Mouse (Mus musculus): Measurements from ENCODE around the gene Tpst1. TPM values are rescaled to one million over a fixed set of nuclear protein-coding genes. Genes with fewer than 3 reads are reported as not detected.
A peak's percentile ranks its signal among the peaks of the same experiment; 100 is the strongest.

Gene Tpst1
- polyA plus RNA-seq, 1 experiment from 2014 or later = 68.4 TPM

DNA sequence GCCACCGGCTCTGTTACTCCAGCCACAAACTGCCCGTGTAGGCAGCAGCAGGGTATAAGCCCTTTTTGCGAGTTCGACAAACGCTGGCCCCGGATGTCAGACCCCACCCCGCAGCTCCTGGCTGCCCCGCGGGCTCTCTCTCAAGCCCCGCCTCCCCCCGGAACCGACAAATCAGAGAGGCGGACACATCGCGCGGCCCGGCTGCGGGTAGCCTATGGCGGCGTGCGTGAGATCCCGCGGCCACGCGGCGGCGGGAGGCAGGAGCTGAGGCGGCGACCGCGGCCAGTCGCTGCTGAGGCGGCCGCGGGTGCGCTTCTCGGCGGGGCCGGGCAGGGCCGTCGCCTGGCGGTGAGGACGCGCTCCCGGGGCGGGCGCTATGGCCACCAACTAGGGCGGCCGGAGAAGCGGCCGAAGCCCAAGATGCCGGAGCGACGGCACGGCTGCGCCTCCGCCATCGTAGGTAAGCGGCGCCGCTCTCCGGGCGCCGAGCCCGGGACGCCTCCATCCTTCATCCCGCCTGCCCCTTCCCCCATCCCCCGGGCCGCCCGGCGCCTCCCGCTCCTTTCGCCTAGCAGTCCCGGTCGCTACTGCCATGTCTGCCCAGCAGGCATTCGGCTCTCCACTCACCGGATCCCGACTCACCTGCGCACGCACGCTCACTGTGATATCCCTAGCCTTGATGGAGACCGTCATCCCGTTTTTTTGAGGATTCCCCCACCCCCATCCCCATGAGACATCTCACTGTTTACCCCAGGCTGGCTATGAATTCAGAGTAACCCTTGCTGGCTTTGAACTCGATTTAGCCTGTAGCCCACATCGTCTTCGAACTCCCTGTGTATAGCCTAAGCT, 6.3 kb downstream of the Tpst1 start:
- Histone ChIP-seq H3K4me2 (ENCODE audit: low read length) (peak overlapping the region; percentile 59), H3K27me3 (replicated peaks; ENCODE audit: control insufficient read depth, insufficient read depth, low read length) (no peaks in the 10 kb centered on the region), H3K4me1 (replicated peaks; ENCODE audit: control insufficient read depth, insufficient read depth, low read length) (no peaks in the 10 kb centered on the region; the same call in 1 of the 2 replicates), H3K27ac (ENCODE audit: low read depth) (peak overlapping the region; percentile 75), H3K9me3 (ENCODE audit: control insufficient read depth, low read length) (peaks cover 4% of the 10 kb centered on the region; the same call in 1 of the 2 replicates), H3K4me3 (ENCODE audit: low read depth, low read length) (peak overlapping the region; percentile 67), H3K36me3 (ENCODE audit: control insufficient read depth, insufficient read depth, low read length) (no peaks in the 10 kb centered on the region), H3K9ac (ENCODE audit: low read length) (peak overlapping the region; percentile 89)
- peak; percentile 98 for DNase-seq (ENCODE audit: low spot score)
- WGBS = 1% methylated on average over 70 of the region's 86 CpGs
- ATAC-seq (replicated peaks; ENCODE audit: low FRiP score, low TSS enrichment, low read depth) = peak; percentile 95

DNA sequence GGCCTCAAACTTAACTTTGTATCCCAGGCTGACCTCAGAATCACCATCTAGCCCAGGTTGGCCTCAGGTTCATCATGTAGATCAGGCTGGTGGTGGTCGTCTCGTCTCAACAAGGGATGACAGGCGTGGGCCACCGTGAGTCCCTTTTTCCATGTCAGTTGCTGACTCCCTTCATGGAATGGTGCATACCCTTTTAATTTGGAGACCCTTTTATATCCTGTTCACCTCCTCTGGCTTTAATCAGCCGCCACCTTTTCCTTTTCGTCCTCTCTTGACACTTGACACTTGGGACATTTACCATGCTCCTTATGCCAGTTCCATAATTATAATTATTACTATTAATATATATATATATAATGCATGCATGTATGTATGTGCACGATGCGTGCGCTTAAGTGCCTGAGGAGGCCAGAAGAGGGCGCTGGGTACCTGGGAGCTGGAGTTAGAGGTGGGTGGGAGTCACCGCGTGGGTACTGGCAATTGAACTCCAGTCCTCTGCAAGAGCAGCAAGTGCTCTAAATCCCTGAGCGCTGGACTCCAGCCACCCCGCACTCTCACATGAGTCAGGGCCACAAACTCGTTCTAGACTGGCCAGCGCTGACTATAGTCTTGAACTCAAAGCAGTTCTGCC, 7.0 kb downstream of the Tpst1 start:
- WGBS = 76% methylated on average over 16 of the region's 16 CpGs
- Histone ChIP-seq H3K4me1 (replicated peaks; ENCODE audit: control insufficient read depth, insufficient read depth, low read length) (no peaks in the 10 kb centered on the region; the same call in 1 of the 2 replicates), H3K9me3 (ENCODE audit: control insufficient read depth, low read length) (peaks cover 4% of the 10 kb centered on the region; the same call in 1 of the 2 replicates), H3K27ac (ENCODE audit: low read depth) (no peak overlapping the region), H3K4me2 (ENCODE audit: low read length) (peak overlapping the region; percentile 59), H3K9ac (ENCODE audit: low read length) (peak overlapping the region; percentile 89), H3K4me3 (ENCODE audit: low read depth, low read length) (peak overlapping the region; percentile 67), H3K36me3 (ENCODE audit: control insufficient read depth, insufficient read depth, low read length) (no peaks in the 10 kb centered on the region), H3K27me3 (replicated peaks; ENCODE audit: control insufficient read depth, insufficient read depth, low read length) (no peaks in the 10 kb centered on the region)
- 0 out of 2 replicates have a peak, but pooled peaks have one; percentile 4 for ATAC-seq (replicated peaks; ENCODE audit: low FRiP score, low TSS enrichment, low read depth)
- no peak for DNase-seq (ENCODE audit: low spot score)

DNA sequence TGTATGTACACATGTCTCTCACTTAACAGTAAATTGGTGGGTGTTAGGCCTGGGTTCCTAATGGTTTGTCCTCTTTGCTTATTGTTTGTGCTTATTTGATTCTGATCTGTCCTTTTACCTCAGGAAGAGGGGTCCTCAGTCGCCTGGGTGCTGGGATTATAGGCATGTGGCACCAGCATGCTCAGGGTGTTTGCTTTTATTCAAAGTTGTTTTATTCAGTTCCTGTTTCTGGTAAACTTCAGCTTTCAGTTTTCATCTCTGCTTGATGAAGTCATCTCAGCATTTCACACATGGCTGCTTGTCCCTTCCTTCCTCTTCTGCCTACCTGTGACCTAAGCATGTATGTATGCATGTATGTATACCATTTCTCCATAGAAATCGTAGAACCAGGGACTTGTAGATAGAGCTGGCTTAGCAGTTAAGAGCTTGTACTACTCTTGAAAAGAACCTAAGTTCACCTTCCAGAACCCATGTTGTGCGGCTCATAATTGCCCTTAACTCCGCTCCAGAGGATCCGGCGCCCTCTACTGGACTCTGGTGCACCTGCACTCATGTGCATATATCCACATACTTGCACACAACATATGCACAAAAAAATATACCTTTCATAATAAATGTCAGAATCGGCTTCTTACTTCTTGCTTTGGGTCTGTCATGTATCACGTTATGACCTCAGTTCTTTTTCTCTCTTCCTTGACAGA, 8.2 kb downstream of the Tpst1 start:
- Histone ChIP-seq H3K9ac (ENCODE audit: low read length) (no peak overlapping the region), H3K4me1 (replicated peaks; ENCODE audit: control insufficient read depth, insufficient read depth, low read length) (no peaks in the 10 kb centered on the region; the same call in 1 of the 2 replicates), H3K27ac (ENCODE audit: low read depth) (no peak overlapping the region), H3K36me3 (ENCODE audit: control insufficient read depth, insufficient read depth, low read length) (no peaks in the 10 kb centered on the region), H3K4me3 (ENCODE audit: low read depth, low read length) (no peak overlapping the region), H3K4me2 (ENCODE audit: low read length) (no peak overlapping the region), H3K9me3 (ENCODE audit: control insufficient read depth, low read length) (peaks cover 4% of the 10 kb centered on the region; the same call in 1 of the 2 replicates), H3K27me3 (replicated peaks; ENCODE audit: control insufficient read depth, insufficient read depth, low read length) (no peaks in the 10 kb centered on the region)
- ATAC-seq (replicated peaks; ENCODE audit: low FRiP score, low TSS enrichment, low read depth) (no peak), DNase-seq (ENCODE audit: low spot score) (no peak)
- WGBS = 98% methylated on average over 8 of the region's 8 CpGs

DNA sequence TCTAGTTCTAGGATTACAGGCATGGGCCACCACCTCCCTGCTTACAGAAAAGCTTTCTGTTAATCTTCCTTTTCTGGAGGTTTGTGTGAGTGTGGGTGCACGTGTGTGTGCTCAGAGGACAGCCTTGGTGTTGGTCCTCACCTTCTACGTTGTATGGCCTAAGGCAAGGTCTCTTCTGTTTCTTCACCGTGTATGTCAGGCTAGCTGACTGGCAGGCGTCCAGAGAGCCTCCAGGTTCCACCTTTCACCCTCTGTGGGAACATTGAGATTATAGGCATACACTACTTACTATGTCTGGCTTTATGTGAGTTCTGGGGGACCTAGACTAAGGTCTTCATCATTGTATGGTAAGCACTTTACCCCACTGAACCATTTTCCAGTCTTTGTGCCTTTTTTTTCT, 9.3 kb downstream of the Tpst1 start:
- Histone ChIP-seq H3K27ac (ENCODE audit: low read depth) (no peak overlapping the region), H3K4me2 (ENCODE audit: low read length) (no peak overlapping the region), H3K27me3 (replicated peaks; ENCODE audit: control insufficient read depth, insufficient read depth, low read length) (no peaks in the 10 kb centered on the region), H3K9ac (ENCODE audit: low read length) (no peak overlapping the region), H3K9me3 (ENCODE audit: control insufficient read depth, low read length) (peaks cover 4% of the 10 kb centered on the region; the same call in 1 of the 2 replicates), H3K4me1 (replicated peaks; ENCODE audit: control insufficient read depth, insufficient read depth, low read length) (no peaks in the 10 kb centered on the region; the same call in 1 of the 2 replicates), H3K36me3 (ENCODE audit: control insufficient read depth, insufficient read depth, low read length) (no peaks in the 10 kb centered on the region), H3K4me3 (ENCODE audit: low read depth, low read length) (no peak overlapping the region)
- ATAC-seq (replicated peaks; ENCODE audit: low FRiP score, low TSS enrichment, low read depth) (no peak), DNase-seq (ENCODE audit: low spot score) (no peak)
- 87% methylated on average over 4 of the region's 4 CpGs for WGBS

DNA sequence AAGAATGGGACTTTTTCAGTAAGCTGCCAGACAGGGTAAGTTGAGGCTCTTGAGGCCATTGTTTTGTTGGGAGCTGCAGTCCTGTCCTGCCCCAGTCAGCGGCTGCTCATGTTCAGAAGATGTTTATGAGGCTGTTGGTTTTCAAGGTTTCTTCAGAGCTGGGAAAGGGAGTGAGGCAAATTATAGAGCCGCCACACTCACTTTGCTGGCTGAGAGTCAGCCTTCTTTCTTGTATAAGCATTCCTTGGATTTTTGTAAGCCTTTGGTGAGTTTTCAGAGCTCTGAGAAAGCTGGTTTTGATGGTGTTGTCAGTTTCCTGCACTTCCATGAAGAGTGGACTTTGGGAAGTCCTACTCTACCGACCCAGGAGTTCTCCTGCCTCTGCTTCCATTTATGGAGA, 11.1 kb downstream of the Tpst1 start:
- 81% methylated on average over 3 of the region's 3 CpGs for WGBS
- peaks cover 4% of the 10 kb centered on the region; the same call in 1 of the 2 replicates for H3K9me3 ChIP-seq (ENCODE audit: control insufficient read depth, low read length)
- H3K36me3 ChIP-seq (ENCODE audit: control insufficient read depth, insufficient read depth, low read length) = no peaks in the 10 kb centered on the region
- DNase-seq (ENCODE audit: low spot score) (no peak), ATAC-seq (replicated peaks; ENCODE audit: low FRiP score, low TSS enrichment, low read depth) (no peak)
- no peak overlapping the region for H3K4me2 ChIP-seq (ENCODE audit: low read length)
- no peak overlapping the region for H3K27ac ChIP-seq (ENCODE audit: low read depth)
- H3K4me3 ChIP-seq (ENCODE audit: low read depth, low read length) = no peak overlapping the region
- H3K9ac ChIP-seq (ENCODE audit: low read length) = no peak overlapping the region
- no peaks in the 10 kb centered on the region for H3K27me3 ChIP-seq (replicated peaks; ENCODE audit: control insufficient read depth, insufficient read depth, low read length)
- H3K4me1 ChIP-seq (replicated peaks; ENCODE audit: control insufficient read depth, insufficient read depth, low read length) = no peaks in the 10 kb centered on the region; the same call in 1 of the 2 replicates

DNA sequence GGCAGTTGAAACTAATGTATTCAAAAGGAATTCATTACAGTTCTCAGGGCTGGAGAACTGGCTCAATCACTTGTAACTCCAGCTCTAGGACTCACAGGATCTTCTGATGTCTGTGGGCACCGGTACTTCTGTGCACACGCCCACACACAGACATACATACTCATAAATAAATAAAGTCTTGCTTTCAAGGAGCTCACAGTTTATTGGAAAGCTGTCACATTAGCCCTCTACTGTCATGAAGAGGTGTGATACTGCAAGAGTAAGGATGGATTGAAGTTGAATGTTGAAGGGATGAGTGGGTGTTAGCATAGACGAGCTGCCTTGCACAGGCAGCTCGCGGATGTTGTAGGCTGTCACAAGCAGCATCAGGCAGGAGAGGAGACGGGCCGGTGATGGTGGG, 14.9 kb downstream of the Tpst1 start:
- no peak overlapping the region for H3K27ac ChIP-seq (ENCODE audit: low read depth)
- 88% methylated on average over 7 of the region's 7 CpGs for WGBS
- ATAC-seq (replicated peaks; ENCODE audit: low FRiP score, low TSS enrichment, low read depth) = no peak
- no peak for DNase-seq (ENCODE audit: low spot score)
- no peak overlapping the region for H3K4me3 ChIP-seq (ENCODE audit: low read depth, low read length)
- H3K36me3 ChIP-seq (ENCODE audit: control insufficient read depth, insufficient read depth, low read length) = peaks cover 4% of the 10 kb centered on the region; the same call in 1 of the 2 replicates
- H3K27me3 ChIP-seq (replicated peaks; ENCODE audit: control insufficient read depth, insufficient read depth, low read length) = no peaks in the 10 kb centered on the region
- no peaks in the 10 kb centered on the region for H3K4me1 ChIP-seq (replicated peaks; ENCODE audit: control insufficient read depth, insufficient read depth, low read length)
- no peak overlapping the region for H3K9ac ChIP-seq (ENCODE audit: low read length)
- no peak overlapping the region for H3K4me2 ChIP-seq (ENCODE audit: low read length)
- no peaks in the 10 kb centered on the region for H3K9me3 ChIP-seq (ENCODE audit: control insufficient read depth, low read length)

DNA sequence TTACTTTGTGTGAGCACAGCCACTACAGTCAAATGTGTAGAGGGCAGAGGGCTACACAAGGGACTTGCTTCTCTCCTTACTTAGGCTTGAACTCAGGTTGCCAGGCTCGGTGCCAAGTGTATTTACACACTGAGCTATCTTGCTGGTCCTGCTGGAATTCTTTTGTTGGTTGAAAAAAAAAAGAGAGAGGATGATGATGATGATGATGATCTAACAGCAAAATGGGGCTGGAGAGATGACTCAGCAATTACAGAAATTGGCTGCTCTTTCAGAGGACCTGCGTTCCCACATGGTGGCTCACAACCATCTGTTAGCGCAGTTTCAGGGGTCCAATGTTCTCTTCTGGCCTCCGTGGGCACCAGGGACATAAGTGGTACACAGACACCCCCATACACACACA, 15.5 kb downstream of the Tpst1 start:
- no peak for DNase-seq (ENCODE audit: low spot score)
- Histone ChIP-seq H3K4me3 (ENCODE audit: low read depth, low read length) (no peak overlapping the region), H3K36me3 (ENCODE audit: control insufficient read depth, insufficient read depth, low read length) (peaks cover 4% of the 10 kb centered on the region; the same call in 1 of the 2 replicates), H3K9me3 (ENCODE audit: control insufficient read depth, low read length) (no peaks in the 10 kb centered on the region), H3K4me2 (ENCODE audit: low read length) (no peak overlapping the region), H3K27ac (ENCODE audit: low read depth) (no peak overlapping the region), H3K4me1 (replicated peaks; ENCODE audit: control insufficient read depth, insufficient read depth, low read length) (no peaks in the 10 kb centered on the region), H3K27me3 (replicated peaks; ENCODE audit: control insufficient read depth, insufficient read depth, low read length) (no peaks in the 10 kb centered on the region), H3K9ac (ENCODE audit: low read length) (no peak overlapping the region)
- ATAC-seq (replicated peaks; ENCODE audit: low FRiP score, low TSS enrichment, low read depth) = no peak
- 86% methylated on average over 4 of the region's 4 CpGs for WGBS

DNA sequence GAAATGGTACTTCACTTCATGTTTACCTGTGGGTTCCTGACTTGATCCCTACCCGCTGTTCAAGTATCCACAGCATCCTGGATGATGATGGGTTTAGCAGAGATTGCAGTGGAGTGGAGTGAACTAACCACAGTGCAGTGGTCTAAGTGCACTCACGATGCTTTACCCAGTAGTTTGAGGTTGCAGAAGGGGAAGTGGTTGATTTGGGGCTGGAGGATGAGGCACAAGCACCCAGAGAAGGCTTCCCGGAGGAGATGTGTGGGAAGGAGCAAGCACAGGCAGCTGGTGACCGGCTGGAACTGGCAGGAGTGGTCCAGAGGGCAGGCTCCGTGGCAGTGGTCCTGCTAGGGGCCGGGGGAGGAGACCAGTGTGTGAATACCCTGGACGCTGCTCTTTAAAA, 16.1 kb downstream of the Tpst1 start:
- peaks cover 4% of the 10 kb centered on the region; the same call in 1 of the 2 replicates for H3K36me3 ChIP-seq (ENCODE audit: control insufficient read depth, insufficient read depth, low read length)
- no peak overlapping the region for H3K27ac ChIP-seq (ENCODE audit: low read depth)
- no peaks in the 10 kb centered on the region for H3K9me3 ChIP-seq (ENCODE audit: control insufficient read depth, low read length)
- DNase-seq (ENCODE audit: low spot score) (no peak), ATAC-seq (replicated peaks; ENCODE audit: low FRiP score, low TSS enrichment, low read depth) (no peak)
- no peak overlapping the region for H3K9ac ChIP-seq (ENCODE audit: low read length)
- H3K4me2 ChIP-seq (ENCODE audit: low read length) = no peak overlapping the region
- no peaks in the 10 kb centered on the region for H3K4me1 ChIP-seq (replicated peaks; ENCODE audit: control insufficient read depth, insufficient read depth, low read length)
- WGBS = 77% methylated on average over 7 of the region's 7 CpGs
- no peaks in the 10 kb centered on the region for H3K27me3 ChIP-seq (replicated peaks; ENCODE audit: control insufficient read depth, insufficient read depth, low read length)
- H3K4me3 ChIP-seq (ENCODE audit: low read depth, low read length) = no peak overlapping the region

Measured in intestine, embryonic 14.5 days (tissue).